Mouse (Mus musculus) NIH3T3 (cell line): ENCODE measurements around the gene Akap12.

Source experiments
- DNase-seq: peaks from one replicate; pipeline ENCODE4 v3.0.0-alpha.2; 2012; ENCODE audit warnings: low read depth

Akap12 gene

GRCm38 (mm10) chr10:4266041-4266930, at the start of gene Akap12:
Akap12 (plus strand) TSS chr10:4266380.
- DNase-seq: peak; percentile 72

GRCm38 (mm10) chr10:4230563-4231359, 35.4 kb upstream of the Akap12 start:
- DNase-seq: peak; percentile 9

- peak; percentile 62 for DNase-seq
Observed at GRCm38 (mm10) chr10:4233102-4233501, 33.1 kb upstream of the Akap12 start.

GRCm38 (mm10) chr10:4239794-4240574, 26.2 kb upstream of the Akap12 start:
- peak; percentile 46 for DNase-seq

- DNase-seq: no peak
Observed at GRCm38 (mm10) chr10:4243591-4244300, 22.4 kb upstream of the Akap12 start.

- DNase-seq: peak; percentile 19
Observed at GRCm38 (mm10) chr10:4245812-4246211, 20.4 kb upstream of the Akap12 start.

GRCm38 (mm10) chr10:4246407-4246806, 19.8 kb upstream of the Akap12 start:
- DNase-seq: peak; percentile 71

GRCm38 (mm10) chr10:4249235-4249845, 16.8 kb upstream of the Akap12 start:
- peak; percentile 29 for DNase-seq

GRCm38 (mm10) chr10:4250681-4251080, 15.5 kb upstream of the Akap12 start:
- no peak for DNase-seq

GRCm38 (mm10) chr10:4253613-4254012, 12.6 kb upstream of the Akap12 start:
- DNase-seq: no peak

- DNase-seq: no peak
Observed at GRCm38 (mm10) chr10:4254459-4254858, 11.7 kb upstream of the Akap12 start.

- no peak for DNase-seq
Observed at GRCm38 (mm10) chr10:4260925-4261324, 5.3 kb upstream of the Akap12 start.

- DNase-seq: no peak
Observed at GRCm38 (mm10) chr10:4261359-4261952, 4.7 kb upstream of the Akap12 start.

GRCm38 (mm10) chr10:4265641-4266040, 539 bp upstream of the Akap12 start:
- peak; percentile 46 for DNase-seq

- DNase-seq: peak; percentile 53
Observed at GRCm38 (mm10) chr10:4266931-4267310, 741 bp downstream of the Akap12 start.

GRCm38 (mm10) chr10:4267481-4267880, 1.3 kb downstream of the Akap12 start:
- DNase-seq: peak; percentile 56

- no peak for DNase-seq
Observed at GRCm38 (mm10) chr10:4268140-4268539, 2.0 kb downstream of the Akap12 start.

GRCm38 (mm10) chr10:4275572-4275971, 9.4 kb downstream of the Akap12 start:
- DNase-seq: no peak

- DNase-seq: no peak
Observed at GRCm38 (mm10) chr10:4276081-4276480, 9.9 kb downstream of the Akap12 start.

GRCm38 (mm10) chr10:4278041-4278440, 11.9 kb downstream of the Akap12 start:
- peak; percentile 78 for DNase-seq

- peak; percentile 57 for DNase-seq
Observed at GRCm38 (mm10) chr10:4282395-4282794, 16.2 kb downstream of the Akap12 start.
